In genomic region chr14:25050674-25051251, GRCm38 (mm10) we compare ENCODE assay signal across 16 mouse cellular contexts.
DNase-seq lines count a peak whose midpoint lies in the region; ATAC-seq and TF ChIP-seq lines count a peak whose summit lies in the region.
"Had no signal": no experiment of that assay in that cellular context is flagged by ENCODE, and none has a peak within 500 bp of the region (broad histone marks: within the 10 kb centered on the region; RNA-seq: fewer than 3 reads in every experiment).

No protein-coding gene starts in this region.

- no peaks in the 10 kb centered on the region for H3K36me3 ChIP-seq in forebrain, embryonic 16.5 days (ENCODE audit: control insufficient read depth, insufficient read depth)
- no peaks in the 10 kb centered on the region for H3K36me3 ChIP-seq in forebrain, embryonic 13.5 days (ENCODE audit: poor library complexity, severe bottlenecking)
- H3K36me3 ChIP-seq in intestine, embryonic 14.5 days (ENCODE audit: control insufficient read depth, insufficient read depth, low read length): no peaks in the 10 kb centered on the region
- no peaks in the 10 kb centered on the region for H3K36me3 ChIP-seq in intestine, postnatal 0 days (ENCODE audit: control insufficient read depth, insufficient read depth)
- no peaks in the 10 kb centered on the region for H3K36me3 ChIP-seq in intestine, embryonic 15.5 days
- H3K36me3 ChIP-seq in stomach, postnatal 0 days (ENCODE audit: control insufficient read depth, insufficient read depth, low read length): no peaks in the 10 kb centered on the region
- H3K36me3 ChIP-seq in kidney, embryonic 14.5 days (ENCODE audit: control insufficient read depth, insufficient read depth, low read length): no peaks in the 10 kb centered on the region
- H3K36me3 ChIP-seq: hindbrain, embryonic 12.5 days had no signal

- peak; percentile 62 for DNase-seq in intestine, embryonic 14.5 days (ENCODE audit: low spot score)
- DNase-seq in stomach, postnatal 0 days (ENCODE audit: low spot score): no peak
- DNase-seq in kidney, postnatal 25 days: no peak
- DNase-seq: adrenal gland, adult 2 months; cerebellum, adult 9-10 months; kidney, adult 8-10 months; lung, postnatal 10 days; right cerebral cortex, adult 18-20 months; thymus, postnatal 25 days had no signal

- 66% methylated on average over 12 of the region's 12 CpGs for WGBS in forebrain, embryonic 16.5 days
- WGBS in forebrain, embryonic 13.5 days: 78% methylated on average over 12 of the region's 12 CpGs
- 45% methylated on average over 12 of the region's 12 CpGs for WGBS in intestine, embryonic 14.5 days
- WGBS in intestine, postnatal 0 days: 58% methylated on average over 12 of the region's 12 CpGs
- 52% methylated on average over 12 of the region's 12 CpGs for WGBS in intestine, embryonic 15.5 days
- 57% methylated on average over 12 of the region's 12 CpGs for WGBS in stomach, postnatal 0 days
- 65% methylated on average over 12 of the region's 12 CpGs for WGBS in kidney, embryonic 14.5 days

- no peak for TF ChIP-seq CTCF in intestine, postnatal 0 days (IDR thresholded peaks at IDR 0.05; ENCODE audit: low read depth)
- no peak for TF ChIP-seq CTCF in stomach, postnatal 0 days (IDR thresholded peaks at IDR 0.05; ENCODE audit: low read depth)

- no peak overlapping the region for H3K4me3 ChIP-seq in forebrain, embryonic 16.5 days (replicated peaks; ENCODE audit: low read length)
- H3K4me3 ChIP-seq in forebrain, embryonic 13.5 days: no peak overlapping the region
- H3K4me3 ChIP-seq in intestine, embryonic 14.5 days (ENCODE audit: low read depth, low read length): no peak overlapping the region
- H3K4me3 ChIP-seq in intestine, postnatal 0 days (ENCODE audit: low read depth, low read length): no peak overlapping the region
- H3K4me3 ChIP-seq in intestine, embryonic 15.5 days (replicated peaks): no peak overlapping the region
- H3K4me3 ChIP-seq in stomach, postnatal 0 days (ENCODE audit: low read depth, low read length): no peak overlapping the region
- no peak overlapping the region for H3K4me3 ChIP-seq in kidney, embryonic 14.5 days (ENCODE audit: low read length)
- H3K4me3 ChIP-seq: hindbrain, embryonic 12.5 days had no signal

- no peak overlapping the region for H3K9ac ChIP-seq in forebrain, embryonic 16.5 days (replicated peaks; ENCODE audit: low read depth, low read length)
- H3K9ac ChIP-seq in forebrain, embryonic 13.5 days: no peak overlapping the region
- no peak overlapping the region for H3K9ac ChIP-seq in intestine, embryonic 14.5 days (ENCODE audit: low read length)
- H3K9ac ChIP-seq in intestine, postnatal 0 days (ENCODE audit: low read depth, low read length): no peak overlapping the region
- H3K9ac ChIP-seq in intestine, embryonic 15.5 days: no peak overlapping the region
- H3K9ac ChIP-seq in stomach, postnatal 0 days (ENCODE audit: low read length): no peak overlapping the region
- H3K9ac ChIP-seq in kidney, embryonic 14.5 days (ENCODE audit: low read depth, low read length): no peak overlapping the region
- H3K9ac ChIP-seq: hindbrain, embryonic 12.5 days had no signal

- ATAC-seq in forebrain, embryonic 16.5 days: no peak
- ATAC-seq in forebrain, embryonic 13.5 days: no peak
- no peak; the same call in 1 of the 2 replicates for ATAC-seq in intestine, embryonic 14.5 days (replicated peaks; ENCODE audit: low FRiP score, low TSS enrichment, low read depth)
- ATAC-seq in intestine, postnatal 0 days: no peak
- ATAC-seq in intestine, embryonic 15.5 days: peak; percentile 45
- peak; percentile 47; the same call in 1 of the 2 replicates for ATAC-seq in stomach, postnatal 0 days (ENCODE audit: low FRiP score, low TSS enrichment)
- no peak for ATAC-seq in kidney, embryonic 14.5 days (ENCODE audit: low FRiP score, low TSS enrichment)

- H3K9me3 ChIP-seq in forebrain, embryonic 16.5 days (ENCODE audit: control insufficient read depth, low read length): no peaks in the 10 kb centered on the region
- no peaks in the 10 kb centered on the region for H3K9me3 ChIP-seq in forebrain, embryonic 13.5 days (replicated peaks)
- no peaks in the 10 kb centered on the region for H3K9me3 ChIP-seq in intestine, embryonic 14.5 days (ENCODE audit: control insufficient read depth, low read length)
- H3K9me3 ChIP-seq in intestine, postnatal 0 days (ENCODE audit: control insufficient read depth): no peaks in the 10 kb centered on the region
- H3K9me3 ChIP-seq in intestine, embryonic 15.5 days: no peaks in the 10 kb centered on the region
- no peaks in the 10 kb centered on the region for H3K9me3 ChIP-seq in stomach, postnatal 0 days (ENCODE audit: control insufficient read depth, low read length)
- no peaks in the 10 kb centered on the region for H3K9me3 ChIP-seq in kidney, embryonic 14.5 days (ENCODE audit: control insufficient read depth, low read length)
- H3K9me3 ChIP-seq: hindbrain, embryonic 12.5 days had no signal

- no peak for TF ChIP-seq EP300 in stomach, postnatal 0 days (optimal IDR thresholded peaks at IDR 0.05)

- no peaks in the 10 kb centered on the region; the same call in 1 of the 2 replicates for H3K4me1 ChIP-seq in forebrain, embryonic 16.5 days (replicated peaks; ENCODE audit: control insufficient read depth, insufficient read depth, low read length)
- H3K4me1 ChIP-seq in forebrain, embryonic 13.5 days: no peaks in the 10 kb centered on the region
- peaks cover 12% of the 10 kb centered on the region for H3K4me1 ChIP-seq in intestine, embryonic 14.5 days (replicated peaks; ENCODE audit: control insufficient read depth, insufficient read depth, low read length)
- H3K4me1 ChIP-seq in intestine, postnatal 0 days (replicated peaks; ENCODE audit: control insufficient read depth, insufficient read depth, low read length): no peaks in the 10 kb centered on the region
- peaks cover 5% of the 10 kb centered on the region; the same call in 1 of the 2 replicates for H3K4me1 ChIP-seq in intestine, embryonic 15.5 days (replicated peaks)
- H3K4me1 ChIP-seq in stomach, postnatal 0 days (replicated peaks; ENCODE audit: control insufficient read depth, insufficient read depth): no peaks in the 10 kb centered on the region; the same call in 1 of the 2 replicates
- H3K4me1 ChIP-seq in kidney, embryonic 14.5 days (ENCODE audit: control insufficient read depth, insufficient read depth, low read length): 0 out of 2 replicates have a peak, but pooled peaks cover 8% of the 10 kb centered on the region

- no peak overlapping the region for H3K4me2 ChIP-seq in forebrain, embryonic 16.5 days (ENCODE audit: low read length)
- H3K4me2 ChIP-seq in forebrain, embryonic 13.5 days: no peak overlapping the region
- no peak overlapping the region for H3K4me2 ChIP-seq in intestine, embryonic 14.5 days (ENCODE audit: low read length)
- H3K4me2 ChIP-seq in intestine, postnatal 0 days (replicated peaks; ENCODE audit: low read depth): no peak overlapping the region
- no peak overlapping the region for H3K4me2 ChIP-seq in intestine, embryonic 15.5 days (replicated peaks)
- no peak overlapping the region for H3K4me2 ChIP-seq in stomach, postnatal 0 days (replicated peaks; ENCODE audit: low read depth)
- no peak overlapping the region for H3K4me2 ChIP-seq in kidney, embryonic 14.5 days (replicated peaks; ENCODE audit: low read depth, low read length)
- H3K4me2 ChIP-seq: hindbrain, embryonic 12.5 days; liver, embryonic 11.5 days had no signal

- H3K27me3 ChIP-seq in forebrain, embryonic 16.5 days (replicated peaks; ENCODE audit: control insufficient read depth, insufficient read depth, low read length): no peaks in the 10 kb centered on the region
- no peaks in the 10 kb centered on the region for H3K27me3 ChIP-seq in forebrain, embryonic 13.5 days
- H3K27me3 ChIP-seq in intestine, embryonic 14.5 days (replicated peaks; ENCODE audit: control insufficient read depth, insufficient read depth, low read length): no peaks in the 10 kb centered on the region
- no peaks in the 10 kb centered on the region for H3K27me3 ChIP-seq in intestine, postnatal 0 days (replicated peaks; ENCODE audit: control insufficient read depth, insufficient read depth, low read length)
- no peaks in the 10 kb centered on the region for H3K27me3 ChIP-seq in intestine, embryonic 15.5 days (replicated peaks)
- no peaks in the 10 kb centered on the region for H3K27me3 ChIP-seq in stomach, postnatal 0 days (ENCODE audit: control insufficient read depth, insufficient read depth, low read length)
- no peaks in the 10 kb centered on the region for H3K27me3 ChIP-seq in kidney, embryonic 14.5 days (ENCODE audit: control insufficient read depth, insufficient read depth, low read length)

- peak overlapping the region; percentile 52 for H3K27ac ChIP-seq in forebrain, embryonic 16.5 days (ENCODE audit: low read length)
- no peak overlapping the region for H3K27ac ChIP-seq in forebrain, embryonic 13.5 days
- H3K27ac ChIP-seq in intestine, embryonic 14.5 days (ENCODE audit: low read depth): peak overlapping the region; percentile 59; the same call in 1 of the 2 replicates
- no peak overlapping the region for H3K27ac ChIP-seq in intestine, postnatal 0 days (ENCODE audit: low read depth, low read length)
- H3K27ac ChIP-seq in intestine, embryonic 15.5 days: peak overlapping the region; percentile 44; the same call in 1 of the 2 replicates
- H3K27ac ChIP-seq in stomach, postnatal 0 days (replicated peaks): no peak overlapping the region
- no peak overlapping the region for H3K27ac ChIP-seq in kidney, embryonic 14.5 days (ENCODE audit: low read depth, low read length)
- H3K27ac ChIP-seq: hindbrain, embryonic 12.5 days had no signal

Comparison
In these comparisons a context has a peak if more than half of its experiments do, and no peak if none do; other contexts are left out.
1. ATAC-seq: peak in intestine, embryonic 15.5 days (single experiment) and stomach, postnatal 0 days (single experiment); none in forebrain, embryonic 16.5 days (single experiment), forebrain, embryonic 13.5 days (single experiment), intestine, embryonic 14.5 days (single experiment), intestine, postnatal 0 days (single experiment) and kidney, embryonic 14.5 days (single experiment).
2. H3K27ac ChIP-seq: peak in forebrain, embryonic 16.5 days (single experiment), intestine, embryonic 14.5 days (single experiment) and intestine, embryonic 15.5 days (single experiment); none in forebrain, embryonic 13.5 days (single experiment), intestine, postnatal 0 days (single experiment), stomach, postnatal 0 days (single experiment) and kidney, embryonic 14.5 days (single experiment).